Mouse (Mus musculus) intestine, postnatal 0 days (tissue): ENCODE results near the gene Sass6. TPM values are rescaled to one million over a fixed set of nuclear protein-coding genes. Genes with fewer than 3 reads are reported as not detected.
"Not testable (repeated sequence)": the region's sequence is repeated elsewhere in the genome, so short reads cannot be mapped to it uniquely, and the experiment has no call there.

Experiments
- ATAC-seq: fragments of 200-750 bp; cut with Nextera tagmentation; 2 replicates; pipeline ENCODE4 v1.8.0; 2017; ENCODE audit warnings: mild to moderate bottlenecking, moderate TSS enrichment, moderate library complexity
- H3K27ac ChIP-seq: fragments of 300-500 bp; sonication (generic); 2 replicates; pipeline ENCODE4 v1.5.1; 2014; ENCODE audit warnings: mild to moderate bottlenecking, low read depth, low read length, moderate library complexity
- H3K27me3 ChIP-seq: fragments of 300-500 bp; sonication (generic); replicated peaks from 2 replicates; pipeline ENCODE4 v1.6.1; 2014; ENCODE audit warnings: low read length, mixed read lengths; ENCODE audit not compliant: control insufficient read depth, insufficient read depth
- H3K36me3 ChIP-seq: fragments of 300-500 bp; sonication (generic); 2 replicates; pipeline ENCODE4 v1.6.1; 2014; ENCODE audit warnings: mild to moderate bottlenecking, moderate library complexity; ENCODE audit not compliant: control insufficient read depth, insufficient read depth
- H3K4me1 ChIP-seq: fragments of 300-500 bp; sonication (generic); replicated peaks from 2 replicates; pipeline ENCODE4 v1.6.1; 2014; ENCODE audit warnings: antibody characterized with exemption, low read length, mixed read lengths; ENCODE audit not compliant: control insufficient read depth, insufficient read depth
- H3K4me2 ChIP-seq: fragments of 300-500 bp; sonication (generic); replicated peaks from 2 replicates; pipeline ENCODE4 v1.6.1; 2014; ENCODE audit warnings: low read depth, mild to moderate bottlenecking, moderate library complexity
- H3K4me3 ChIP-seq: fragments of 300-500 bp; sonication (generic); 2 replicates; pipeline ENCODE4 v1.5.1; 2014; ENCODE audit warnings: low read depth, low read length
- H3K9ac ChIP-seq: fragments of 300-500 bp; sonication (generic); 2 replicates; pipeline ENCODE4 v1.6.1; 2014; ENCODE audit warnings: mild to moderate bottlenecking, low read depth, low read length
- H3K9me3 ChIP-seq: fragments of 300-500 bp; sonication (generic); 2 replicates; pipeline ENCODE4 v1.6.1; 2016; ENCODE audit warnings: mixed run types; ENCODE audit not compliant: control insufficient read depth
- CTCF ChIP-seq: sonication (generic); IDR thresholded peaks from 2 replicates; pipeline ENCODE4 v1.5.1; 2016; ENCODE audit warnings: low read depth, mild to moderate bottlenecking, control low read depth, antibody characterized with exemption, moderate library complexity
- WGBS: fragments of 180-500 bp; shearing (Covaris S2); extraction: QIAGEN DNeasy Blood & Tissue Kit; methylation state at CpG from one replicate; pipeline ENCODE4 v1.1.7; 2014; 5-methylcytosine and 5-hydroxymethylcytosine counted together
- polyA plus RNA-seq: library from polyadenylated mRNA; unstranded; fragments of >200 nt; fragmentation: Nextera tagmentation; extraction: Ambion mirVana; gene quantifications from 2 replicates; pipeline ENCODE4 v1.2.1, GENCODE M21; 2015

Sass6 gene
- polyA plus RNA-seq, 1 experiment from 2014 or later, result 4.1 TPM

DNA sequence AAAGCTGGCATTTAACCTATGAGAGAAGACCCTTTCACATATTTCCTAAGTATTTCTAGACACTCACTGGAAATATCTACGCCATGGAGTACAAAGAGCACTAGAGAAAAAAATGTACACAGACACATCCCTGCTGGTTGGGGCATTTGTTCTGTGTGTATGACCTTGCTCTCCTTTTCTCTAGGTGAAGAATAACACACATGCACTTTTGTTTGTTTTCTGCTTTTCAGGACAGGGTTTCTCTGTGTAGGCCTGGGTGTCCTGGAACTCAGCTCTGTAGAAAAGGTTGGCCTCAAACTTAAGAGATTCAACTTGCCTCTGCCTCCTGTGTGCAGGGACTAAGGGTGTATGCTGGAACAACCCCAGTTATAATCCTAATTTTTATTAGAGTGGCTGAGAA is 51.6 kb downstream of the Sass6 start:
- H3K27ac ChIP-seq, result no peak overlapping the region
- peaks cover 54% of the 10 kb centered on the region for H3K36me3 ChIP-seq
- no peak for TF ChIP-seq CTCF
- H3K4me1 ChIP-seq, result no peaks in the 10 kb centered on the region
- WGBS, result 97% methylated on average over 1 of the region's 1 CpGs
- no peak for ATAC-seq
- H3K9me3 ChIP-seq, result no peaks in the 10 kb centered on the region
- no peaks in the 10 kb centered on the region for H3K27me3 ChIP-seq
- no peak overlapping the region for H3K9ac ChIP-seq
- H3K4me3 ChIP-seq, result no peak overlapping the region
- no peak overlapping the region for H3K4me2 ChIP-seq

GRCm38 (mm10) chr3:116648805-116649204 is 54.0 kb downstream of the Sass6 start:
- Histone ChIP-seq H3K4me3 (no peak overlapping the region), H3K4me2 (no peak overlapping the region), H3K4me1 (no peaks in the 10 kb centered on the region), H3K27ac (no peak overlapping the region), H3K36me3 (peaks cover 37% of the 10 kb centered on the region), H3K9ac (no peak overlapping the region), H3K9me3 (no peaks in the 10 kb centered on the region), H3K27me3 (no peaks in the 10 kb centered on the region)
- WGBS, result 91% methylated on average over 7 of the region's 7 CpGs
- no peak for ATAC-seq
- TF ChIP-seq CTCF, result no peak

DNA sequence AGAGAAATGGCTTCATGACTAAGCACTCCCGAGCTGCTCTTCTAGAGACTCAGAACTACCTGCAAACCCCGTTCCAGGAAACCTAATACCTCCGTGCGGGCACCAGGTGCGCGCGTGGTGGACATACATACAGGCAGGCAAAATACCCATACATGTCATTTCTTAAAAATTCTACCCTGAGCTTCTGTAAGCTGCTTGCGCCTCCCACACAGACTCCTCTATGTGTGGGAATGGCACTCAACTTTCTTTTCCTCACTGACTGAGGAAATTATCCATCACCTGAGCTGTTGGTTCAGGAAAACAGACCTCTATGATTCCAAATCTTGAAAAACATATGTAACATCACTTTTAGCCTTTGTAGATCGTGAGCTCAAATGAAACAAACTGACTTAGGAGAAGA is 55.9 kb downstream of the Sass6 start:
- Histone ChIP-seq H3K4me3 (no peak overlapping the region), H3K27me3 (no peaks in the 10 kb centered on the region), H3K9me3 (no peaks in the 10 kb centered on the region), H3K4me2 (no peak overlapping the region), H3K4me1 (no peaks in the 10 kb centered on the region), H3K9ac (no peak overlapping the region), H3K36me3 (peaks cover 25% of the 10 kb centered on the region), H3K27ac (no peak overlapping the region)
- WGBS, result 94% methylated on average over 9 of the region's 9 CpGs
- no peak for TF ChIP-seq CTCF
- no peak for ATAC-seq

GRCm38 (mm10) chr3:116652033-116652446 is 57.3 kb downstream of the Sass6 start:
- WGBS, result 49% methylated on average over 3 of the region's 3 CpGs
- ATAC-seq, result no peak
- Histone ChIP-seq H3K9ac (no peak overlapping the region), H3K4me2 (no peak overlapping the region), H3K36me3 (peaks cover 13% of the 10 kb centered on the region; the same call in 1 of the 2 replicates), H3K9me3 (no peaks in the 10 kb centered on the region), H3K4me3 (no peak overlapping the region), H3K27ac (no peak overlapping the region), H3K27me3 (no peaks in the 10 kb centered on the region), H3K4me1 (no peaks in the 10 kb centered on the region)
- TF ChIP-seq CTCF, result no peak

GRCm38 (mm10) chr3:116653278-116653945 is 58.6 kb downstream of the Sass6 start:
- H3K36me3 ChIP-seq, result peaks cover 7% of the 10 kb centered on the region; the same call in 1 of the 2 replicates
- H3K4me3 ChIP-seq, result no peak overlapping the region
- H3K27ac ChIP-seq, result no peak overlapping the region
- 66% methylated on average over 5 of the region's 5 CpGs for WGBS
- no peak overlapping the region for H3K9ac ChIP-seq
- ATAC-seq, result no peak
- H3K4me1 ChIP-seq, result no peaks in the 10 kb centered on the region
- H3K27me3 ChIP-seq, result no peaks in the 10 kb centered on the region
- H3K9me3 ChIP-seq, result no peaks in the 10 kb centered on the region
- no peak for TF ChIP-seq CTCF
- no peak overlapping the region for H3K4me2 ChIP-seq

DNA sequence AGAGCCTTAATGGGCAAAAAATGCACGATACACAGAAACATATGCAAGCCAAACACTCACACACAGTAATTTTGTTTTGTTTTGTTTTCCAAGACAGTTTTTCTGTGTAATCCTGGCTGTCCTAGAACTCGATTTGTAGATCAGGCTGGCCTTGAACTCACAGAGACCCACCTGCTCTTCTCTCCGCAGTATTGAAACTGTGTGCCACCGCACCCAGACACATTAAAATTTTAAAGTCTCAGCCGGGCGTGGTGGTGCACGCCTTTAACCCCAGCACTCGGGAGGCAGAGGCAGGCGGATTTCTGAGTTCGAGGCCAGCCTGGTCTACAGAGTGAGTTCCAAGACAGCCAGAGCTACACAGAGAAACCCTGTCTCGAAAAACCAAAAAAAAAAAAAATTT is 59.3 kb downstream of the Sass6 start:
- H3K9ac ChIP-seq, H3K27me3 ChIP-seq, H3K4me3 ChIP-seq, H3K4me2 ChIP-seq, H3K4me1 ChIP-seq, H3K9me3 ChIP-seq, H3K27ac ChIP-seq, ATAC-seq, H3K36me3 ChIP-seq: not testable (repeated sequence)
- WGBS, result 84% methylated on average over 11 of the region's 11 CpGs
